ENCODE assay signal across 27 mouse cellular contexts in the genomic region with DNA sequence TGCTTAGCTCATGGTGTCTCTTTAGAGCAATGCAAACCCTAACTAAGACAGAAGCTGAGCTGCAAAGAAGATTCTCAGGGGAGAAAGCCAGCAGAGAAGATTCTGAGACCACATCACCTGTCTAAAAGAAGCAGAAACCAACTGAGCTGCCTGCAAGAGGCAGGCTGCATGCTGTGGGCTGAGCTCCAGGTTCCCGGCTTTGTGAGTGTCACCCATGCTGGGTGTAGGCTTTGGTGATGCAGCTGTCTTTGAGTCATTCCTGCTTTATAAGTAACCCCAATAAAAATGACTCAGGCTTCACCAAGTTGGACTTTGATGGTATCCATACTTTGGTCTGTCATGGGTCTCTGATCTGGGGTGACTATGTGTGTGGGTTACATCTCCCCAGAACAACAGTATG. TPM values are rescaled to one million over a fixed set of nuclear protein-coding genes. Genes with fewer than 3 reads are reported as not detected.
A peak's percentile ranks its signal among the peaks of the same experiment; 100 is the strongest.
DNase-seq lines count a peak whose midpoint lies in the region; ATAC-seq and TF ChIP-seq lines count a peak whose summit lies in the region.
"Had no signal": no experiment of that assay in that cellular context is flagged by ENCODE, and none has a peak within 500 bp of the region (broad histone marks: within the 10 kb centered on the region; RNA-seq: fewer than 3 reads in every experiment).

No protein-coding gene starts in this region.

- WGBS in intestine, postnatal 0 days = 69% methylated on average over 1 of the region's 1 CpGs
- 72% methylated on average over 1 of the region's 1 CpGs for WGBS in intestine, embryonic 16.5 days

- peak; percentile 23 for DNase-seq in urinary bladder, postnatal 14 days (ENCODE audit: low spot score)
- DNase-seq in urinary bladder, postnatal 36 days (ENCODE audit: low spot score in 2 of 2) = no peak
- DNase-seq in brain, adult 2 months (ENCODE audit: low read depth, low spot score) = peak; percentile 56
- DNase-seq in lung, postnatal 36 days = no peak
- DNase-seq: adrenal gland, postnatal 10 days; cerebellum, adult 11 months; cerebellum, adult 2 months; cerebellum, adult 9-11 months; cerebellum, postnatal 25 days; forebrain, postnatal 0 days; gastrocnemius, postnatal 25 days; heart, postnatal 10 days; heart, postnatal 36 days had no signal

- TF ChIP-seq CTCF in intestine, postnatal 0 days (IDR thresholded peaks at IDR 0.05; ENCODE audit: low read depth) = no peak

- no peak overlapping the region for H3K4me2 ChIP-seq in intestine, postnatal 0 days (replicated peaks; ENCODE audit: low read depth)
- H3K4me2 ChIP-seq in intestine, embryonic 16.5 days (ENCODE audit: low read depth, low read length) = no peak overlapping the region
- H3K4me2 ChIP-seq: embryonic facial prominence, embryonic 12.5 days; embryonic facial prominence, embryonic 15.5 days; heart, embryonic 12.5 days; heart, embryonic 15.5 days; hindbrain, embryonic 13.5 days had no signal

- H3K4me1 ChIP-seq in intestine, postnatal 0 days (replicated peaks; ENCODE audit: control insufficient read depth, insufficient read depth, low read length) = no peaks in the 10 kb centered on the region
- H3K4me1 ChIP-seq in intestine, embryonic 16.5 days (ENCODE audit: control insufficient read depth, insufficient read depth, low read length) = no peaks in the 10 kb centered on the region
- H3K4me1 ChIP-seq: embryonic facial prominence, embryonic 12.5 days; embryonic facial prominence, embryonic 15.5 days; heart, embryonic 12.5 days; heart, embryonic 15.5 days; hindbrain, embryonic 10.5 days had no signal

- no peak overlapping the region for H3K27ac ChIP-seq in intestine, postnatal 0 days (ENCODE audit: low read depth, low read length)
- H3K27ac ChIP-seq in intestine, embryonic 16.5 days (ENCODE audit: low read length) = no peak overlapping the region
- H3K27ac ChIP-seq: embryonic facial prominence, embryonic 12.5 days; embryonic facial prominence, embryonic 15.5 days; heart, embryonic 15.5 days; hindbrain, embryonic 10.5 days; hindbrain, embryonic 13.5 days had no signal

- no peak overlapping the region for H3K9ac ChIP-seq in intestine, postnatal 0 days (ENCODE audit: low read depth, low read length)
- no peak overlapping the region for H3K9ac ChIP-seq in intestine, embryonic 16.5 days (ENCODE audit: low read depth, low read length)
- H3K9ac ChIP-seq: embryonic facial prominence, embryonic 12.5 days; embryonic facial prominence, embryonic 15.5 days; forebrain, postnatal 0 days; heart, embryonic 12.5 days; heart, embryonic 15.5 days; hindbrain, embryonic 13.5 days had no signal

- ATAC-seq in intestine, postnatal 0 days = peak; percentile 46; the same call in 1 of the 2 replicates
- ATAC-seq in intestine, embryonic 16.5 days = no peak
- ATAC-seq in frontal cortex, adult (ENCODE audit: low TSS enrichment) = no peak
- ATAC-seq: forebrain, embryonic 14.5 days; forebrain, postnatal 0 days; hindbrain, embryonic 16.5 days; Patski had no signal

- no peaks in the 10 kb centered on the region for H3K27me3 ChIP-seq in intestine, postnatal 0 days (replicated peaks; ENCODE audit: control insufficient read depth, insufficient read depth, low read length)
- no peaks in the 10 kb centered on the region for H3K27me3 ChIP-seq in intestine, embryonic 16.5 days (replicated peaks; ENCODE audit: control insufficient read depth, insufficient read depth, low read length)
- H3K27me3 ChIP-seq: CH12.LX; embryonic facial prominence, embryonic 12.5 days; embryonic facial prominence, embryonic 15.5 days; heart, embryonic 12.5 days; heart, embryonic 15.5 days; hindbrain, embryonic 13.5 days; Patski had no signal

- H3K9me3 ChIP-seq in intestine, postnatal 0 days (ENCODE audit: control insufficient read depth) = no peaks in the 10 kb centered on the region
- H3K9me3 ChIP-seq in intestine, embryonic 16.5 days (ENCODE audit: control insufficient read depth, low read length) = no peaks in the 10 kb centered on the region
- H3K9me3 ChIP-seq: embryonic facial prominence, embryonic 12.5 days; embryonic facial prominence, embryonic 15.5 days; G1E; heart, embryonic 12.5 days; heart, embryonic 15.5 days; hindbrain, embryonic 10.5 days; hindbrain, embryonic 13.5 days had no signal

- no peaks in the 10 kb centered on the region for H3K36me3 ChIP-seq in intestine, postnatal 0 days (ENCODE audit: control insufficient read depth, insufficient read depth)
- H3K36me3 ChIP-seq in intestine, embryonic 16.5 days (ENCODE audit: control insufficient read depth, insufficient read depth, low read length) = no peaks in the 10 kb centered on the region
- H3K36me3 ChIP-seq: embryonic facial prominence, embryonic 12.5 days; embryonic facial prominence, embryonic 15.5 days; G1E; heart, embryonic 12.5 days; heart, embryonic 15.5 days; hindbrain, embryonic 10.5 days; hindbrain, embryonic 13.5 days had no signal

- no peak overlapping the region for H3K4me3 ChIP-seq in intestine, postnatal 0 days (ENCODE audit: low read depth, low read length)
- H3K4me3 ChIP-seq in intestine, embryonic 16.5 days (ENCODE audit: low read length) = no peak overlapping the region
- H3K4me3 ChIP-seq: embryonic facial prominence, embryonic 12.5 days; embryonic facial prominence, embryonic 15.5 days; heart, embryonic 12.5 days; heart, embryonic 15.5 days; hindbrain, embryonic 10.5 days; hindbrain, embryonic 13.5 days had no signal

RNA-seq across cellular contexts. Expression of gene Tnfsf13b, which starts 10.0 kb away (rescaled TPM):
- 2.0 and 2.7 TPM in 2 replicates for polyA plus RNA-seq in intestine, postnatal 0 days (2015; fragmentation: Nextera tagmentation; extraction: Ambion mirVana)
- 0.44 and 0.45 TPM in 2 replicates for polyA plus RNA-seq in intestine, embryonic 16.5 days (2015; fragmentation: Nextera tagmentation; extraction: Ambion mirVana)
- polyA plus RNA-seq: embryonic facial prominence, embryonic 15.5 days; G1E had no signal

RNA-seq across cellular contexts. Expression of gene Abhd13, which starts 38.7 kb away (rescaled TPM):
- 14.6 and 14.8 TPM in 2 replicates for polyA plus RNA-seq in intestine, postnatal 0 days (2015; fragmentation: Nextera tagmentation; extraction: Ambion mirVana)
- polyA plus RNA-seq in intestine, embryonic 16.5 days (2015; fragmentation: Nextera tagmentation; extraction: Ambion mirVana) = 12.8 and 14.4 TPM in 2 replicates

RNA-seq across cellular contexts. Expression of gene Lig4, which starts 38.8 kb away (rescaled TPM):
- polyA plus RNA-seq in intestine, postnatal 0 days (2015; fragmentation: Nextera tagmentation; extraction: Ambion mirVana) = 3.0 and 3.5 TPM in 2 replicates
- 3.7 TPM in 2 replicates for polyA plus RNA-seq in intestine, embryonic 16.5 days (2015; fragmentation: Nextera tagmentation; extraction: Ambion mirVana)

Comparison
In these comparisons a context has a peak if more than half of its experiments do, and no peak if none do; other contexts are left out.
1. DNase-seq: peak in urinary bladder, postnatal 14 days (single experiment) and brain, adult 2 months (single experiment); none in urinary bladder, postnatal 36 days (0 of 2) and lung, postnatal 36 days (single experiment).